Mouse (Mus musculus) ES-Bruce4 (cell line): Measurements from ENCODE around the gene Wfikkn1.

Experiments used
- CTCF ChIP-seq: IDR thresholded peaks from one replicate; pipeline ENCODE4 v1.8.1; 2011; ENCODE audit warnings: low read depth, low read length
- EP300 ChIP-seq: IDR thresholded peaks from 2 replicates; pipeline ENCODE4 v1.6.1; 2011; ENCODE audit warnings: low read depth, low read length; ENCODE audit not compliant: insufficient read depth
- POLR2A ChIP-seq: IDR thresholded peaks from one replicate; pipeline ENCODE4 v1.8.1; 2011; ENCODE audit warnings: low read length; ENCODE audit not compliant: insufficient read depth

- TF ChIP-seq CTCF (no peak), EP300 (0 out of 2 replicates have a peak, but pooled peaks have one; percentile 60), POLR2A (peak; percentile 33)
Measured at GRCm38 (mm10) chr17:25860832-25861703, 19.6 kb downstream of the Wfikkn1 start, which contains the start of gene Wdr90.
